Mouse (Mus musculus) lung, embryonic 14.5 days (tissue): ENCODE measurements around the gene Kirrel3. TPM values are rescaled to one million over a fixed set of nuclear protein-coding genes. Genes with fewer than 3 reads are reported as not detected.
A peak's percentile ranks its signal among the peaks of the same experiment; 100 is the strongest.

Experiments used
- ATAC-seq: fragments of 200-750 bp; cut with Nextera tagmentation; 2 replicates; pipeline ENCODE4 v1.8.0; 2017; ENCODE audit warnings: mild to moderate bottlenecking, moderate TSS enrichment, moderate library complexity; ENCODE audit not compliant: insufficient read depth
- DNase-seq: peaks from one replicate; pipeline ENCODE4 v3.0.0-alpha.2; 2015
- H3K27ac ChIP-seq: fragments of 300-500 bp; sonication (generic); 2 replicates; pipeline ENCODE4 v1.5.1; 2014; ENCODE audit warnings: low read depth, mild to moderate bottlenecking, moderate library complexity
- H3K27me3 ChIP-seq: fragments of 300-500 bp; sonication (generic); 2 replicates; pipeline ENCODE4 v1.6.1; 2014; ENCODE audit warnings: low read length, control low read depth; ENCODE audit not compliant: insufficient read depth
- H3K36me3 ChIP-seq: fragments of 300-500 bp; sonication (generic); 2 replicates; pipeline ENCODE4 v1.6.1; 2014; ENCODE audit warnings: control low read depth; ENCODE audit not compliant: insufficient read depth
- H3K4me1 ChIP-seq: fragments of 300-500 bp; sonication (generic); 2 replicates; pipeline ENCODE4 v1.6.1; 2014; ENCODE audit warnings: antibody characterized with exemption, control low read depth; ENCODE audit not compliant: insufficient read depth
- H3K4me2 ChIP-seq: fragments of 300-500 bp; sonication (generic); 2 replicates; pipeline ENCODE4 v1.6.1; 2014; ENCODE audit warnings: mild to moderate bottlenecking
- H3K4me3 ChIP-seq: fragments of 300-500 bp; sonication (generic); 2 replicates; pipeline ENCODE4 v1.5.1; 2014; ENCODE audit warnings: low read depth, low read length
- H3K9ac ChIP-seq: fragments of 300-500 bp; sonication (generic); 2 replicates; pipeline ENCODE4 v1.6.1; 2014
- H3K9me3 ChIP-seq: fragments of 300-500 bp; sonication (generic); 2 replicates; pipeline ENCODE4 v1.6.1; 2016; ENCODE audit warnings: low read depth, low read length, control low read depth
- CTCF ChIP-seq: IDR thresholded peaks from 2 replicates; pipeline ENCODE4 v1.5.1; 2016; ENCODE audit warnings: antibody characterized with exemption, low read depth
- WGBS: fragments of 180-500 bp; shearing (Covaris S2); extraction: QIAGEN DNeasy Blood & Tissue Kit; methylation state at CpG from one replicate; pipeline ENCODE4 v1.1.7; 2014; 5-methylcytosine and 5-hydroxymethylcytosine counted together
- polyA plus RNA-seq: library from polyadenylated mRNA; unstranded; fragments of >200 nt; fragmentation: Nextera tagmentation; extraction: Ambion mirVana; gene quantifications from 2 replicates; pipeline ENCODE4 v1.2.1, GENCODE M21; 2014

Gene Kirrel3
- polyA plus RNA-seq, 1 experiment from 2014 or later = 1.4 TPM

- DNase-seq (no peak), ATAC-seq (no peak)
- H3K36me3 ChIP-seq = no peaks in the 10 kb centered on the region
- H3K4me2 ChIP-seq = no peak overlapping the region
- no peak for TF ChIP-seq CTCF
- H3K27me3 ChIP-seq = no peaks in the 10 kb centered on the region
- no peak overlapping the region for H3K9ac ChIP-seq
- H3K9me3 ChIP-seq = no peaks in the 10 kb centered on the region
- WGBS = 63% methylated on average over 6 of the region's 6 CpGs
- no peak overlapping the region for H3K4me3 ChIP-seq
- no peak overlapping the region for H3K27ac ChIP-seq
- H3K4me1 ChIP-seq = no peaks in the 10 kb centered on the region; the same call in 1 of the 2 replicates
Measured at GRCm38 (mm10) chr9:34942122-34942831, 456.6 kb downstream of the Kirrel3 start.

GRCm38 (mm10) chr9:34942996-34943395 lies 457.3 kb downstream of the Kirrel3 start:
- DNase-seq (no peak), ATAC-seq (no peak; the same call in 1 of the 2 replicates)
- H3K4me2 ChIP-seq = no peak overlapping the region
- no peak overlapping the region for H3K4me3 ChIP-seq
- TF ChIP-seq CTCF = no peak
- H3K4me1 ChIP-seq = no peaks in the 10 kb centered on the region; the same call in 1 of the 2 replicates
- no peak overlapping the region for H3K27ac ChIP-seq
- no peaks in the 10 kb centered on the region for H3K36me3 ChIP-seq
- H3K9ac ChIP-seq = no peak overlapping the region
- H3K27me3 ChIP-seq = no peaks in the 10 kb centered on the region
- WGBS = 51% methylated on average over 7 of the region's 7 CpGs
- no peaks in the 10 kb centered on the region for H3K9me3 ChIP-seq

GRCm38 (mm10) chr9:34945301-34945700 lies 459.6 kb downstream of the Kirrel3 start:
- Histone ChIP-seq H3K27me3 (no peaks in the 10 kb centered on the region), H3K9me3 (no peaks in the 10 kb centered on the region), H3K27ac (no peak overlapping the region), H3K4me1 (no peaks in the 10 kb centered on the region; the same call in 1 of the 2 replicates), H3K9ac (no peak overlapping the region), H3K4me2 (no peak overlapping the region), H3K36me3 (no peaks in the 10 kb centered on the region), H3K4me3 (no peak overlapping the region)
- WGBS = 56% methylated on average over 9 of the region's 9 CpGs
- DNase-seq (no peak), ATAC-seq (no peak)
- no peak for TF ChIP-seq CTCF

- Histone ChIP-seq H3K27ac (no peak overlapping the region), H3K9me3 (no peaks in the 10 kb centered on the region), H3K4me1 (no peaks in the 10 kb centered on the region; the same call in 1 of the 2 replicates), H3K27me3 (no peaks in the 10 kb centered on the region), H3K36me3 (no peaks in the 10 kb centered on the region), H3K9ac (no peak overlapping the region), H3K4me3 (no peak overlapping the region), H3K4me2 (no peak overlapping the region)
- ATAC-seq (no peak), DNase-seq (no peak)
- TF ChIP-seq CTCF = no peak
- WGBS = 20% methylated on average over 6 of the region's 6 CpGs
Measured at GRCm38 (mm10) chr9:34947258-34947657, 461.6 kb downstream of the Kirrel3 start.

- no peak overlapping the region for H3K9ac ChIP-seq
- no peak for DNase-seq
- no peaks in the 10 kb centered on the region for H3K9me3 ChIP-seq
- no peak for ATAC-seq
- H3K27ac ChIP-seq = no peak overlapping the region
- H3K4me2 ChIP-seq = no peak overlapping the region
- H3K4me1 ChIP-seq = no peaks in the 10 kb centered on the region; the same call in 1 of the 2 replicates
- no peaks in the 10 kb centered on the region for H3K36me3 ChIP-seq
- H3K27me3 ChIP-seq = no peaks in the 10 kb centered on the region
- no peak overlapping the region for H3K4me3 ChIP-seq
- TF ChIP-seq CTCF = no peak
Measured at GRCm38 (mm10) chr9:34947717-34948116, 462.0 kb downstream of the Kirrel3 start.

GRCm38 (mm10) chr9:34953420-34953819 lies 467.7 kb downstream of the Kirrel3 start:
- ATAC-seq (0 out of 2 replicates have a peak, but pooled peaks have one; percentile 54), DNase-seq (peak; percentile 11)
- no peak overlapping the region for H3K9ac ChIP-seq

GRCm38 (mm10) chr9:34954212-34954611 lies 468.5 kb downstream of the Kirrel3 start:
- 56% methylated on average over 5 of the region's 5 CpGs for WGBS
- no peaks in the 10 kb centered on the region for H3K9me3 ChIP-seq
- DNase-seq = peak; percentile 66
- H3K9ac ChIP-seq = no peak overlapping the region
- no peaks in the 10 kb centered on the region for H3K27me3 ChIP-seq
- no peaks in the 10 kb centered on the region for H3K36me3 ChIP-seq
- peak; percentile 47; the same call in 1 of the 2 replicates for ATAC-seq
- H3K4me3 ChIP-seq = no peak overlapping the region
- peak; percentile 59 for TF ChIP-seq CTCF
- no peak overlapping the region for H3K27ac ChIP-seq
- no peak overlapping the region for H3K4me2 ChIP-seq
- H3K4me1 ChIP-seq = no peaks in the 10 kb centered on the region

More at GRCm38 (mm10) chr9:34953420-34953819, 467.7 kb downstream of the Kirrel3 start:
- no peaks in the 10 kb centered on the region for H3K9me3 ChIP-seq
- 40% methylated on average over 11 of the region's 11 CpGs for WGBS
- no peaks in the 10 kb centered on the region for H3K36me3 ChIP-seq
- H3K27ac ChIP-seq = no peak overlapping the region
- peak overlapping the region; percentile 23; the same call in 1 of the 2 replicates for H3K4me2 ChIP-seq
- H3K4me3 ChIP-seq = no peak overlapping the region
- H3K4me1 ChIP-seq = no peaks in the 10 kb centered on the region
- TF ChIP-seq CTCF = no peak
- no peaks in the 10 kb centered on the region for H3K27me3 ChIP-seq
